Mouse (Mus musculus) embryonic facial prominence, embryonic 14.5 days (tissue): ENCODE results near the gene Rrbp1. TPM values are rescaled to one million over a fixed set of nuclear protein-coding genes. Genes with fewer than 3 reads are reported as not detected.

Experiments
- ATAC-seq: fragments of 200-750 bp; cut with Nextera tagmentation; 2 replicates; pipeline ENCODE4 v1.8.0; 2017; ENCODE audit warnings: low read depth, moderate number of reproducible peaks, moderate TSS enrichment
- DNase-seq: peaks from one replicate; pipeline ENCODE4 v3.0.0-alpha.2; 2015; ENCODE audit warnings: low spot score
- H3K27ac ChIP-seq: fragments of 300-500 bp; sonication (generic); replicated peaks from 2 replicates; pipeline ENCODE4 v1.5.1; 2014; ENCODE audit warnings: low read depth, mild to moderate bottlenecking, low read length, moderate library complexity
- H3K27me3 ChIP-seq: fragments of 300-500 bp; sonication (generic); replicated peaks from 2 replicates; pipeline ENCODE4 v1.6.1; 2014; ENCODE audit warnings: low read length; ENCODE audit not compliant: control insufficient read depth, insufficient read depth
- H3K36me3 ChIP-seq: fragments of 300-500 bp; sonication (generic); 2 replicates; pipeline ENCODE4 v1.6.1; 2014; ENCODE audit warnings: low read length, mixed read lengths; ENCODE audit not compliant: control insufficient read depth, insufficient read depth
- H3K4me1 ChIP-seq: fragments of 300-500 bp; sonication (generic); 2 replicates; pipeline ENCODE4 v1.6.1; 2014; ENCODE audit warnings: antibody characterized with exemption, low read length; ENCODE audit not compliant: control insufficient read depth, insufficient read depth
- H3K4me2 ChIP-seq: fragments of 300-500 bp; sonication (generic); 2 replicates; pipeline ENCODE4 v1.6.1; 2014; ENCODE audit warnings: low read depth, mild to moderate bottlenecking, low read length, moderate library complexity, mixed read lengths
- H3K4me3 ChIP-seq: fragments of 300-500 bp; sonication (generic); 2 replicates; pipeline ENCODE4 v1.5.1; 2014; ENCODE audit warnings: low read depth, mild to moderate bottlenecking, low read length
- H3K9ac ChIP-seq: fragments of 300-500 bp; sonication (generic); 2 replicates; pipeline ENCODE4 v1.6.1; 2014; ENCODE audit warnings: low read depth, mild to moderate bottlenecking, low read length, moderate library complexity, mixed read lengths
- H3K9me3 ChIP-seq: fragments of 300-500 bp; sonication (generic); 2 replicates; pipeline ENCODE4 v1.6.1; 2016; ENCODE audit warnings: low read length; ENCODE audit not compliant: control insufficient read depth
- WGBS: fragments of 180-500 bp; shearing (Covaris S2); extraction: QIAGEN DNeasy Blood & Tissue Kit; methylation state at CpG from one replicate; pipeline ENCODE4 v1.1.7; 2014; 5-methylcytosine and 5-hydroxymethylcytosine counted together
- polyA plus RNA-seq: library from polyadenylated mRNA; unstranded; fragments of >200 nt; fragmentation: Nextera tagmentation; extraction: Ambion mirVana; gene quantifications from 2 replicates; pipeline ENCODE4 v1.2.1, GENCODE M21; 2014

The Rrbp1 gene
- polyA plus RNA-seq, 1 experiment from 2014 or later = 175 TPM

GRCm38 (mm10) chr2:144010282-144011044, 600 bp downstream of the Rrbp1 start:
- Histone ChIP-seq H3K4me3 (peak overlapping the region; percentile 95), H3K9ac (peak overlapping the region; percentile 99), H3K36me3 (peaks cover 21% of the 10 kb centered on the region; the same call in 1 of the 2 replicates), H3K27ac (peak overlapping the region; percentile 98), H3K4me1 (peaks cover 27% of the 10 kb centered on the region), H3K9me3 (no peaks in the 10 kb centered on the region), H3K27me3 (no peaks in the 10 kb centered on the region), H3K4me2 (peak overlapping the region; percentile 69)
- ATAC-seq (peak; percentile 20), DNase-seq (peak; percentile 86)
- WGBS = 1% methylated on average over 15 of the region's 107 CpGs

GRCm38 (mm10) chr2:144009551-144010281, 1.3 kb downstream of the Rrbp1 start:
- no peaks in the 10 kb centered on the region for H3K27me3 ChIP-seq
- ATAC-seq = no peak

GRCm38 (mm10) chr2:144009081-144009480, 2.0 kb downstream of the Rrbp1 start:
- Histone ChIP-seq H3K9ac (peak overlapping the region; percentile 99; the same call in 1 of the 2 replicates), H3K36me3 (peaks cover 21% of the 10 kb centered on the region; the same call in 1 of the 2 replicates), H3K4me2 (peak overlapping the region; percentile 69), H3K4me3 (peak overlapping the region; percentile 95), H3K27me3 (no peaks in the 10 kb centered on the region), H3K9me3 (no peaks in the 10 kb centered on the region), H3K4me1 (peaks cover 39% of the 10 kb centered on the region), H3K27ac (0 out of 2 replicates have a peak overlapping the region, but pooled peaks have one; percentile 8)
- WGBS = 87% methylated on average over 1 of the region's 1 CpGs
- ATAC-seq (no peak), DNase-seq (no peak)

More at GRCm38 (mm10) chr2:144009551-144010281, 1.3 kb downstream of the Rrbp1 start:
- H3K4me2 ChIP-seq = peak overlapping the region; percentile 69
- peaks cover 21% of the 10 kb centered on the region; the same call in 1 of the 2 replicates for H3K36me3 ChIP-seq
- peak overlapping the region; percentile 99 for H3K9ac ChIP-seq
- WGBS = 3% methylated on average over 23 of the region's 30 CpGs
- H3K4me3 ChIP-seq = peak overlapping the region; percentile 95
- H3K27ac ChIP-seq = peak overlapping the region; percentile 98
- H3K9me3 ChIP-seq = no peaks in the 10 kb centered on the region
- DNase-seq = peak; percentile 39
- H3K4me1 ChIP-seq = peaks cover 35% of the 10 kb centered on the region

- DNase-seq (no peak), ATAC-seq (no peak)
- H3K4me1 ChIP-seq = peaks cover 47% of the 10 kb centered on the region
- no peaks in the 10 kb centered on the region for H3K9me3 ChIP-seq
- 82% methylated on average over 4 of the region's 4 CpGs for WGBS
- H3K27me3 ChIP-seq = no peaks in the 10 kb centered on the region
- H3K9ac ChIP-seq = no peak overlapping the region
- H3K36me3 ChIP-seq = peaks cover 26% of the 10 kb centered on the region; the same call in 1 of the 2 replicates
- no peak overlapping the region for H3K27ac ChIP-seq
- H3K4me2 ChIP-seq = no peak overlapping the region
- H3K4me3 ChIP-seq = no peak overlapping the region
These were observed 3.9 kb downstream of the Rrbp1 start for GRCm38 (mm10) chr2:144007211-144007610.

GRCm38 (mm10) chr2:144006686-144007085, 4.4 kb downstream of the Rrbp1 start:
- no peak overlapping the region for H3K27ac ChIP-seq
- 90% methylated on average over 6 of the region's 6 CpGs for WGBS
- H3K27me3 ChIP-seq = no peaks in the 10 kb centered on the region
- peaks cover 47% of the 10 kb centered on the region for H3K4me1 ChIP-seq
- H3K9me3 ChIP-seq = no peaks in the 10 kb centered on the region
- peaks cover 26% of the 10 kb centered on the region; the same call in 1 of the 2 replicates for H3K36me3 ChIP-seq
- no peak overlapping the region for H3K9ac ChIP-seq
- ATAC-seq (no peak), DNase-seq (no peak)
- peak overlapping the region; percentile 16; the same call in 1 of the 2 replicates for H3K4me2 ChIP-seq
- no peak overlapping the region for H3K4me3 ChIP-seq

- no peak for ATAC-seq
- H3K27me3 ChIP-seq = no peaks in the 10 kb centered on the region
- peaks cover 44% of the 10 kb centered on the region for H3K4me1 ChIP-seq
- no peaks in the 10 kb centered on the region for H3K9me3 ChIP-seq
- H3K27ac ChIP-seq = no peak overlapping the region
- DNase-seq = peak; percentile 55
- no peak overlapping the region for H3K9ac ChIP-seq
- 59% methylated on average over 6 of the region's 6 CpGs for WGBS
- H3K4me2 ChIP-seq = 0 out of 2 replicates have a peak overlapping the region, but pooled peaks have one; percentile 6
- peaks cover 26% of the 10 kb centered on the region; the same call in 1 of the 2 replicates for H3K36me3 ChIP-seq
- H3K4me3 ChIP-seq = no peak overlapping the region
These were observed 5.7 kb downstream of the Rrbp1 start for GRCm38 (mm10) chr2:144005166-144005955.

GRCm38 (mm10) chr2:144003544-144003943, 7.5 kb downstream of the Rrbp1 start:
- 49% methylated on average over 2 of the region's 2 CpGs for WGBS
- ATAC-seq = no peak
- Histone ChIP-seq H3K4me3 (no peak overlapping the region), H3K9me3 (no peaks in the 10 kb centered on the region), H3K4me1 (peaks cover 32% of the 10 kb centered on the region), H3K4me2 (no peak overlapping the region), H3K36me3 (peaks cover 19% of the 10 kb centered on the region; the same call in 1 of the 2 replicates), H3K27ac (no peak overlapping the region), H3K9ac (no peak overlapping the region), H3K27me3 (no peaks in the 10 kb centered on the region)
- peak; percentile 18 for DNase-seq
